Mouse (Mus musculus) thymus, adult 2 months (tissue): ENCODE results near the gene Fis1.

Source experiments
- CTCF ChIP-seq: fragments of 200-500 bp; IDR thresholded peaks from 2 replicates; pipeline ENCODE4 v1.5.1; 2012; ENCODE audit warnings: mild to moderate bottlenecking, control low read depth, low read length, moderate library complexity, borderline replicate concordance; ENCODE audit not compliant: control insufficient read depth, poor library complexity, insufficient read depth; ENCODE audit errors: extremely low read depth
- POLR2A ChIP-seq: fragments of 200-500 bp; IDR thresholded peaks from 2 replicates; pipeline ENCODE4 v1.6.1; 2012; ENCODE audit warnings: mild to moderate bottlenecking, low read length, control low read depth, moderate library complexity; ENCODE audit not compliant: control insufficient read depth, poor library complexity, insufficient read depth; ENCODE audit errors: extremely low read depth

DNA sequence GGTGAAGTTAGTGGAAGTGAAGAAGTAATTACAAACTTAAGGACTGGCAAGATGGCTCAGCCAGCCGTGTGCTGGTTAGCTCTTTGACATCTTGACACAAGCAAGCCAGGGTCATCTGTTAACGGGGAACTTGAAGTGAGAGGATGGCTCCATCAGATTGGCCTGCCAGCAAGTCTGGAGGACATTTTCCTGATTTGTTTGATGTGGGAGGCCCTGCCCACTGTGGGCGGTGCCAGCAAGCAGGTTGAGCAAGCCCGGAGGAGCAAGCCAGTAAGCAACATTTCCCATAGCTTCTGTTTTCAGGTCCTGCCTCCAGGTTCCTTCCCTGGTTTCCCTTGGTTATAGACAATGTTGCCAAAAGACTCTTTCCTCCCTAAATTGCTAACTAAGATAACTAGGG lies 2.5 kb downstream of the Fis1 start:
- TF ChIP-seq POLR2A = no peak
- no peak for TF ChIP-seq CTCF
